Mouse (Mus musculus): Measurements from ENCODE around the gene Hoxd3.

Hoxd3 gene

GRCm38 (mm10) chr2:74706393-74706960 is 5.2 kb upstream of the Hoxd3 start:
- DNase-seq (ENCODE audit: low spot score in 2 of 2): no peak

GRCm38 (mm10) chr2:74707599-74707998 is 4.1 kb upstream of the Hoxd3 start:
- no peak for DNase-seq (ENCODE audit: low spot score in 2 of 2)

GRCm38 (mm10) chr2:74708676-74709075 is 3.1 kb upstream of the Hoxd3 start:
- DNase-seq (ENCODE audit: low spot score in 2 of 2): no peak

- no peak for DNase-seq (ENCODE audit: low spot score in 2 of 2)
Measured at GRCm38 (mm10) chr2:74709465-74710419, 2.0 kb upstream of the Hoxd3 start.

- no peak for DNase-seq (ENCODE audit: low spot score in 2 of 2)
Measured at GRCm38 (mm10) chr2:74710929-74711543, 691 bp upstream of the Hoxd3 start.

- DNase-seq (ENCODE audit: low spot score in 2 of 2): no peak
Measured at GRCm38 (mm10) chr2:74713239-74714150, 1.8 kb downstream of the Hoxd3 start.

GRCm38 (mm10) chr2:74714156-74714789 is 2.5 kb downstream of the Hoxd3 start:
- DNase-seq (ENCODE audit: low spot score in 2 of 2): no peak

- DNase-seq (ENCODE audit: low spot score in 2 of 2): no peak
Measured at GRCm38 (mm10) chr2:74714881-74715280, 3.2 kb downstream of the Hoxd3 start.

GRCm38 (mm10) chr2:74715504-74716241 is 3.9 kb downstream of the Hoxd3 start:
- peak; percentile 38 to 80 for DNase-seq (ENCODE audit: low spot score in 2 of 2)

GRCm38 (mm10) chr2:74720384-74720783 is 8.7 kb downstream of the Hoxd3 start:
- DNase-seq (ENCODE audit: low spot score in 2 of 2): no peak

- no peak for DNase-seq (ENCODE audit: low spot score in 2 of 2)
Measured at GRCm38 (mm10) chr2:74720955-74721491, 9.3 kb downstream of the Hoxd3 start.

- no peak for DNase-seq (ENCODE audit: low spot score in 2 of 2)
Measured at GRCm38 (mm10) chr2:74721882-74722281, 10.2 kb downstream of the Hoxd3 start.

GRCm38 (mm10) chr2:74722949-74723348 is 11.2 kb downstream of the Hoxd3 start:
- DNase-seq (ENCODE audit: low spot score in 2 of 2): no peak

- no peak for DNase-seq (ENCODE audit: low spot score in 2 of 2)
Measured at GRCm38 (mm10) chr2:74724244-74725015, 12.7 kb downstream of the Hoxd3 start.

GRCm38 (mm10) chr2:74725171-74725570 is 13.4 kb downstream of the Hoxd3 start:
- no peak for DNase-seq (ENCODE audit: low spot score in 2 of 2)

- no peak for DNase-seq (ENCODE audit: low spot score in 2 of 2)
Measured at GRCm38 (mm10) chr2:74726551-74726950, 14.8 kb downstream of the Hoxd3 start, which contains the start of gene Gm28230. Gm28230 (plus strand) TSS chr2:74726728.

GRCm38 (mm10) chr2:74726973-74727639 is 15.4 kb downstream of the Hoxd3 start:
- no peak for DNase-seq (ENCODE audit: low spot score in 2 of 2)

GRCm38 (mm10) chr2:74727640-74728302 is 16.0 kb downstream of the Hoxd3 start:
- no peak for DNase-seq (ENCODE audit: low spot score in 2 of 2)

Measured in spleen, postnatal 10 days (tissue).